Mouse (Mus musculus): ENCODE measurements at regions not wholly inside any gene's neighbourhood (a gene's known extent, or its start where the extent isn't known, plus 50 kb on each side); places are given as distances from the start of the nearest gene placed in this dataset.

DNA sequence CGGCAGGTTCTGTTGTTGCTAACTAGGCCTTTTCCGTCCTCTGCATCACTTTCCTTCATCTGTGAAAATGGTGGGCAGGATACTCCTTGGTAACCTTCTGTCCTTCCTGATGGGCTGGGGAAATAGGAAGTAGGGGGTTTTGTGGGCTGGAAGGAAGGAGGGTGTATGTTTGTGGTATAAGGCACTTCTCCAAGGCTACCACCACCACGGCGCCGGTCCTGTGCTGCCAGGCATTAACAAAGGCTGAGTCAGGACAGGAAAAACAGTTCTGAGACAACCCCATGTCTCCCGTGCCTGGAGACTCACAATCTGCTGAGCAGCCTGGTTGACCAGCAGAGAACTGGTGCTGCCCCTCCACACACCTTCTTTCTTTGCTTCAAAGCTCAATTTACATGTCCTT, 52.2 kb upstream of the Pja1 start:
- no peak overlapping the region for H3K27ac ChIP-seq
- no peaks in the 10 kb centered on the region for H3K36me3 ChIP-seq (ENCODE audit: insufficient read depth, low read length)
- no peaks in the 10 kb centered on the region for H3K9me3 ChIP-seq (replicated peaks; ENCODE audit: low read length)
- no peak for TF ChIP-seq CTCF (IDR thresholded peaks at IDR 0.05; ENCODE audit: low read depth)
- DNase-seq (ENCODE audit: low spot score), result no peak
- H3K9ac ChIP-seq (ENCODE audit: low read depth, low read length), result no peak overlapping the region
- no peak overlapping the region for H3K4me2 ChIP-seq (ENCODE audit: low read length)
- 41% methylated on average over 6 of the region's 6 CpGs for WGBS
- H3K4me1 ChIP-seq (replicated peaks; ENCODE audit: insufficient read depth, low read length), result no peaks in the 10 kb centered on the region
- ATAC-seq (replicated peaks; ENCODE audit: low FRiP score, low read depth), result no peak
- H3K27me3 ChIP-seq (ENCODE audit: insufficient read depth, low read length), result no peaks in the 10 kb centered on the region
- H3K4me3 ChIP-seq (replicated peaks; ENCODE audit: low read depth, low read length), result no peak overlapping the region

DNA sequence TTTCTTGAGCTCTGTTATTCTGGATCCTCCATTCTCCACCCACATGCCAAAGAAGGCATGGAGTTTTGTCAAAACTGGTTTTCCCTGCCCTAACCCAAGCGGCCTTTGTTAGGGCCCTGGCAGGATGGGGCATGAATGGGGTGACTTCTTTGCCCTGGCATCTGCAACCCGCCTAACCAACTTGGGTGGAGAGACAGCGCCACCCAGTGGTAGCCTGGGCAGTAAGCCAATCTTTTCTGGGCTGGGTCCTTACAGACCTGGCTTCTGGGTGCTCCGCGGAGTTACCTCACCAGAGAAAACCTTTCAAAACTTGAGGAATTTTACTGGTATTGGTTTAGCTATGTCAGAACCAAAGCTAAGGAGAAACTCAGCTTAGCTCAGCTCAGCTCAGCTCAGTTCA, 51.8 kb upstream of the Pja1 start:
- 0 out of 2 replicates have a peak, but pooled peaks have one; percentile 40 for ATAC-seq (replicated peaks; ENCODE audit: low FRiP score, low read depth)
- H3K27ac ChIP-seq, result no peak overlapping the region
- peak; percentile 73 for DNase-seq (ENCODE audit: low spot score)

DNA sequence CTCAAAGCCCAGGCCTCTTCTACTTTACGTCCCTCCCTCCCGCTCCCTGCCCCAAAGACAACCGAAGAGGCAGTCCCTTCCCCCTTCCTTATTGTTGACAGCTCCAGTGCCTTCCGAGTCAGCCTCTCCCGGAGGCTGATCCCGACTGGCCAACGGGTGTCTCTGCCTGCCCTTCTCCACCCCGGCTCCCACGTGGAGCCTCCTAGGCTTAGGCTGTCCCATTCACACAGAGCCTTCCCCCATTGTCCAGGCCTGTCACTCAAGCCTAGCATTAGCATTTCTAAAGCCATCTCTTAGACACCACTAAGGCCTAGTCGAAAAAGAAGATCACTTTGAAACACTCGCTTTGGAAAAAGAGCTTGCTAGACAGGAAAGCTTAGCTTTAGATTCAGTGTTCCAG, 51.2 kb upstream of the Pja1 start:
- H3K27me3 ChIP-seq (ENCODE audit: insufficient read depth, low read length), result no peaks in the 10 kb centered on the region
- H3K36me3 ChIP-seq (ENCODE audit: insufficient read depth, low read length), result no peaks in the 10 kb centered on the region
- H3K27ac ChIP-seq, result no peak overlapping the region
- 53% methylated on average over 11 of the region's 11 CpGs for WGBS
- H3K4me2 ChIP-seq (ENCODE audit: low read length), result no peak overlapping the region
- no peak for TF ChIP-seq CTCF (IDR thresholded peaks at IDR 0.05; ENCODE audit: low read depth)
- H3K4me1 ChIP-seq (replicated peaks; ENCODE audit: insufficient read depth, low read length), result no peaks in the 10 kb centered on the region
- H3K4me3 ChIP-seq (replicated peaks; ENCODE audit: low read depth, low read length), result no peak overlapping the region
- DNase-seq (ENCODE audit: low spot score), result no peak
- no peak for ATAC-seq (replicated peaks; ENCODE audit: low FRiP score, low read depth)
- H3K9ac ChIP-seq (ENCODE audit: low read depth, low read length), result no peak overlapping the region
- H3K9me3 ChIP-seq (replicated peaks; ENCODE audit: low read length), result no peaks in the 10 kb centered on the region

More for the DNA sequence above, 51.8 kb upstream of the Pja1 start:
- H3K4me3 ChIP-seq (replicated peaks; ENCODE audit: low read depth, low read length), result no peak overlapping the region
- no peaks in the 10 kb centered on the region for H3K36me3 ChIP-seq (ENCODE audit: insufficient read depth, low read length)
- H3K4me2 ChIP-seq (ENCODE audit: low read length), result no peak overlapping the region
- no peak overlapping the region for H3K9ac ChIP-seq (ENCODE audit: low read depth, low read length)
- peak; percentile 84 for TF ChIP-seq CTCF (IDR thresholded peaks at IDR 0.05; ENCODE audit: low read depth)
- 24% methylated on average over 5 of the region's 5 CpGs for WGBS
- H3K27me3 ChIP-seq (ENCODE audit: insufficient read depth, low read length), result no peaks in the 10 kb centered on the region
- no peaks in the 10 kb centered on the region for H3K4me1 ChIP-seq (replicated peaks; ENCODE audit: insufficient read depth, low read length)
- no peaks in the 10 kb centered on the region for H3K9me3 ChIP-seq (replicated peaks; ENCODE audit: low read length)

DNA sequence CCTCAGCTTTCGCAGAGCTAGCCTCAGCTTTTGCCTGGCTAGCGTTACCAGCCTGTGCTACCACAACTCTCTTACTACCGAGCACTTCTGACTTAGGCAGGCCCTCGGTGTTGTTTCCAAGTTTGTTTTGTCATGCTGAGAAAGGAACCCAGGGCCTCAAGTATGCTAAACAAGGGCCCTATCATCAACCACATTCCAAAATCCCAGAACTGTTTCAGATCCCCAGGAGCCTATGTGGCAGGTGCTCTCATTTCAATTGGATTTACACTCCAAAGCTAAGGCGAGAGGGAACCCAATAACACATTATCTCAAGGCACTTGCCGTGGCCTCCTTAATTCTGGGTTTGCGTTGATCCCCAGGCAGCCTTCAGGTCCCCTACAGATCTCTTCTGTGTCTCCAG, 50.8 kb upstream of the Pja1 start:
- H3K4me3 ChIP-seq (replicated peaks; ENCODE audit: low read depth, low read length), result no peak overlapping the region
- H3K36me3 ChIP-seq (ENCODE audit: insufficient read depth, low read length), result no peaks in the 10 kb centered on the region
- no peaks in the 10 kb centered on the region for H3K4me1 ChIP-seq (replicated peaks; ENCODE audit: insufficient read depth, low read length)
- no peak for TF ChIP-seq CTCF (IDR thresholded peaks at IDR 0.05; ENCODE audit: low read depth)
- DNase-seq (ENCODE audit: low spot score) (no peak), ATAC-seq (replicated peaks; ENCODE audit: low FRiP score, low read depth) (no peak)
- 69% methylated on average over 7 of the region's 7 CpGs for WGBS
- no peaks in the 10 kb centered on the region for H3K9me3 ChIP-seq (replicated peaks; ENCODE audit: low read length)
- H3K4me2 ChIP-seq (ENCODE audit: low read length), result no peak overlapping the region
- no peak overlapping the region for H3K27ac ChIP-seq
- no peak overlapping the region for H3K9ac ChIP-seq (ENCODE audit: low read depth, low read length)
- no peaks in the 10 kb centered on the region for H3K27me3 ChIP-seq (ENCODE audit: insufficient read depth, low read length)

Measured in kidney, postnatal 0 days (tissue).